Mouse (Mus musculus) erythroblast, embryonic 14.5 days (primary cell): Measurements from ENCODE around the gene Tufm.

Experiments used
- GATA1 ChIP-seq: IDR thresholded peaks from 2 replicates; pipeline ENCODE4 v1.6.1; 2012; ENCODE audit warnings: low read length, inconsistent platforms, mixed read lengths
- TAL1 ChIP-seq: IDR thresholded peaks from 3 replicates; pipeline ENCODE4 v1.6.1; 2012; ENCODE audit warnings: low read length, inconsistent platforms, mixed read lengths

DNA sequence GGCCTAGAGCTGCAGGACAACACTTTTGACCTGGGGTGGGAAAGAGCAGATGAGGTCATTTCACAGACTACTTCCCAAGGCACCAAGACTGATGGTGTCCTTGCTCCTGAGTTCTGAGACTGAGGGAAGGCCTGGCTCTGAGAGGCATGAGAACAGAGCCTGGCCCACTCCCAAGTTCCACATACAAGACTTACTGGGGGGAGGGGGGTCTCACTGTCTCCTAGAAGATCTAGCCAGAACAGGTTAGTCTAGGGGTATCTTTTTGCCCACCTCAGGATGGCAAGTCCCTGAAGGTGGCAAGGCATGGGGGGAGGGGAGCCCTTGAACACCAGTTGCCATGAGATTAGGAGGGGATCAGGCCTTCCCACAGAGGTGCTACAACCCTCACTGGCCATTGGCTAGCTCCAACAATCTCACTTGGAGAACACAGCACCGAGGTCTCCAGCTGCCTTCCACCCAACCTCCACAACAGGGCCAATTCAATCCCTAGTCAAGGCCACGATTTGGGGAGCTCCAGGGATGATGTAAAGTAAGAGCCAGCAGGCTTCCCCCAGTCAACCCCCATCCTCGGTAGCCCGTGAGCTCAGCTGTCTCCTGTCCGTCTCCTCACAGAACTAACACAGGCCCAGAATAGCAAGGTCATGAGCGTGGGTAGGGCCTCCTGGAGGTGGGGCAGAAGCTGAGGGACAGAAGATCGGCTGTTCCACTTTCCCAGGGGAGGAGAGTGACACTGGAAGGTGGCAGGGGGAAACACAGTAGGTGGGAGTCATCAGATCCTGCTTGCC is 21.7 kb upstream of the Tufm start:
- TF ChIP-seq TAL1, result no peak
- TF ChIP-seq GATA1, result no peak
